Mouse (Mus musculus) gastrocnemius, postnatal 14 days (tissue): ENCODE results near the gene Wdr31. TPM values are rescaled to one million over a fixed set of nuclear protein-coding genes. Genes with fewer than 3 reads are reported as not detected.

Source experiments
- DNase-seq: peaks from one replicate; pipeline ENCODE4 v3.0.0; 2021; ENCODE audit warnings: mixed read lengths
- intact Hi-C: fragments of 180-260 bp; cut with DNase I; formaldehyde crosslinking; loops from one replicate; pipeline ENCODE4 v1.15.1; 2025; ENCODE audit warnings: low total_unique reads
- total RNA-seq, 2 experiments: library from RNA; stranded (reverse); gene quantifications; 2 replicates each; pipeline ENCODE4 v1.2.3; 2021

Wdr31 gene
- total RNA-seq, 2 experiments from 2014 or later, result 0.31 to 0.37 TPM

DNA sequence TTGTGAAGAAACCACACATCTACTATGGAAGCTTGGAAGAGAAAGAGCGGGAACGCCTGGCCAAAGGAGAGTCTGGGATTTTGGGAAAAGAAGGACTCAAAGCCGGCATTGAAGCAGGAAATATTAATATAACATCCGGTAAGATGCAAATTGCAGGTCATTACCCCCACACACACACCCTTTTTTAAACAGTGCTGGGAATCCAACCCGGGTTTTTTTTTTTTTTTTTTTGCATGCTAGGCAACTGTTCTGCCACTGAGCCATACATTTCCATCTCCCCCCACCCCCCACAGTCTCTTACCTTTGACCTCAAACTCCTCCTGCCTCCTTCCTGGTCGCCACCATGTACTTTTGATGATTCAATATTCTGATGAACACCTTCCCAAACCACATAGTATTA is 61.1 kb downstream of the Wdr31 start:
- intact Hi-C loops, result loop anchor here (10.0 kb wide), 1 partner anchor 55 kb away; no protein-coding TSS in a partner anchor
- DNase-seq, result no peak

DNA sequence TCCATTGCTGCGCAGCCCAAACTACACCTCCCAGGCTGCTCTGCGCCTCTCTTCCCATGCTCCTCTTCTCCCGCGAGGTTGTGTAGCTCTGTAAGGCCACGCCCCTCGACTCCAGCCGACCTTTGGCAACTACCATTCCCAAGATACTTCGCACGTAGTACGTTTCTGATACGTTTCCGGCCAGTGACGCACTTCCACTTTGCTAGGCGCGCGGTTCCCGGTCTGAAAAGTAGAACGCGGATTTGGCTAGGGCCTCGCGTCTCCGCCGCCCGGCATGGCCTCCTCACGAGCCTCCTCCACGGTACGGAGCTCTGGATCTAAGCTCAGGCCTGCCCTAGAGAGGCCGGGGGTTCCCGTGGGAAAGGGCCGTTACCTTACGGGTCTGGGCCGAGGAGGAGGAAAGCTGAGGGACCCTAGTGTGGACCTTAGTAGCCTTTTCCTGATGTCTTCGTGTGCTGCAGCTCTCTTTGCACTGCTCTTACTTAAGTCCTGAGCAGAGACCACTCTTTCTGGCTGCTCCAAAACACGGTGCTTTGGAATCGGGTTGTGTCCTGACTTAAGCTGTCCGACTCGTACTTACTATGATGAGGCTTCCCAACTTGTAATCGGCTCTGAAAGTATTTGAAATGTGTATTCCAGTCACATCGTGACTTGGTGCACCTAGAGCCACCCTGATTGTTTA is 62.0 kb downstream of the Wdr31 start, which contains the start of the genes Cdc26 and Prpf4:
TSS of gene Cdc26 (minus strand) at position 42 of the 682 bp plus-strand sequence.
TSS of gene Prpf4 (plus strand) at position 197 of the 682 bp plus-strand sequence.
- intact Hi-C loops, result loop anchor here (10.0 kb wide), 1 partner anchor 54 kb away; no protein-coding TSS in a partner anchor
- DNase-seq, result peak; percentile 97

DNA sequence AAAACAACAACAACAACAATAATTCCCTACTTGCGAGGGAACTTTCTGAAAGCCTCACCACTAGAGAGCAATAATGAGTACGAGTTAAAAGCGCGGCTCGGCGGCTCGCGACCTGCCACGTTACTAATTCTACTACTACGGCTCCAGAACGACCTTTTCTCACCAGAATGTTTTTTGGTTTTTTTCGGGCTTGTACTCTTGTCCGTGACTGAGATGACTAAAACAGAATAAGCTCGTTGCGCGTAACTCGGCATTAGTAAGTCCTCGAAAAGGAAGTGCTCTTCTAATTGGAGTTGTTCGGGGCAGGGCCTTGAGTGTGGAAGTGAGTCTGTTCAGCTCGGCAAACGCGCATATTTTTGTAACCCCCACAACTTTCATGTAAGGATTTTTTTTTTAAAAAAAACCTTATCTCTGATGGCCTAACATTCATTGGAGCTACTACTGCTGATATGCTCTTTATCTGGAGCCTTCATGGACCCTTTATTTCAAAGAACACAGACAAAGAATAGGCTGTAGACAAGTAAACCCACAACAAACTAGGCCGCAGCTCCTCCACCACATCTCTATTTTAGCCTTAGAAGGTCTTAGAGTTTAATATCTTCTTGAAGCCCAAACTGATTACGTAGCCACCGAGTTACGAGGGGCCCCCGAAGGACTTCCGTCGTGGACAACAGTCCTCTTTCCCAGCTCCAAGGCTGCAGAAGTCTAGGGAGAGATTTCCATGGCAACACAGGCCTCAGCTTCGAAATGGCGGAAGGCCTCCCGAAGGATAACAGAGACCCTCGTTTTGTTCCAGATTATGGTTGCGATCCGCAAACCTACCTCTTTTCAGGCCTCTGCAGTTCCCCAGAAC is 62.7 kb downstream of the Wdr31 start:
- intact Hi-C loops, result loop anchor here (10.0 kb wide), 1 partner anchor 53 kb away; no protein-coding TSS in a partner anchor
- peak; percentile 48 for DNase-seq

DNA sequence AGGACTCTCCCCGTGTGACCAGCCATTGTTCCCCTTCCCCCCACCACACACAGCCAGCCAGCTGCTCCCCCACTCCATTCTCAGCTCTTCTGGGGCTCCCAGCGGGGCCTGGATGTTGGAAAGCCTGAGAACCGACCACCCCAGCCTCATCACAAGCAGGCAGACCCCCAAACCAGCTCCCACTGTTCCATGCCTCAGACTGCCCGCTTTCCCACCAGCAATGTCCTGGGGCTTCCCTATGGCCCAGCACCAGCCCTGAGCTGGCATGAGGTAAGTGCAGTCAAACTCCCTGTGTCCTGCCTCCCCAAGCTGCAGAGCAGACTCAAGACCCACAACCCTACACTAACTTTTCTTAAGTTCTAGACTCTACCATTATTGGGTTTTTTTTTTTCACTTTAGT is 64.6 kb downstream of the Wdr31 start:
- no peak for DNase-seq
- intact Hi-C loops, result loop anchor here (10.0 kb wide), 1 partner anchor 51 kb away; no protein-coding TSS in a partner anchor

DNA sequence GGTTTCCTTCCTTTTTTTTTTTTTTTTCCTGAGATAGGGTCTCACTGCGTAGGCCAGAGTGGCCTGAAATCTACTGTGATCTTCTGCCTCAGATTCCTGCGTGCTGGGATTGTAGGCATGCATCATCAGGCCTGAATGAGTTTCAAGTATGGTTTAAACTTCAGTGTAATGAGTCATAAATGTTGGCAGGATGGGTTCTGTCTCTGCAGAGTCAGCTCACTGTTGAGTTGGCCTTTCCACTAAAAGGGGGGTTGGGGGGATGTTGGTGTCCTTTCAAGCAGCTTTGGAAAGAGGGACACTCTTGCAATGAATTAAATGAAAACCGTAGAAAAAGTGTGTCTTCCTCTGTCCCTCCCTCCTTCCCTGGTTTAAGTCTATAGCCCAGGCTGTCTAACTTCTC is 71.7 kb downstream of the Wdr31 start:
- no peak for DNase-seq
- intact Hi-C loops, result no loop called here

Other genes starting within 250 kb of the Wdr31 start
- gene Zfp37, start 239.8 kb downstream of the Wdr31 start, total RNA-seq, result 1 to 10 TPM; 1.9 to 2.0 TPM
- 1 to 10 TPM; 4.8 to 6.0 TPM for gene Slc31a2, start 208.3 kb downstream of the Wdr31 start, total RNA-seq
- gene Fkbp15, start 110.3 kb downstream of the Wdr31 start, total RNA-seq, result 10 to 100 TPM; 14.4 to 15.9 TPM
- gene Slc31a1, start 110.2 kb downstream of the Wdr31 start, total RNA-seq, result 10 to 100 TPM; 12.2 to 13.3 TPM
- 10 to 100 TPM; 40.5 to 46.3 TPM for gene Cdc26, start 62.3 kb downstream of the Wdr31 start, total RNA-seq
- gene Prpf4, start 62.1 kb downstream of the Wdr31 start, total RNA-seq, result 10 to 100 TPM; 13.7 to 13.8 TPM
- gene Rnf183, start 35.6 kb downstream of the Wdr31 start, total RNA-seq, result not detected
- under 1 TPM; 0.24 to 0.53 TPM for gene Bspry, start 9.2 kb upstream of the Wdr31 start, total RNA-seq
- 1 to 10 TPM; 3.1 to 3.5 TPM for gene Hdhd3, start 32.6 kb upstream of the Wdr31 start, total RNA-seq
- gene Alad, start 49.0 kb upstream of the Wdr31 start, total RNA-seq, result 10 to 100 TPM; 21.9 to 22.1 TPM
- 10 to 100 TPM; 15.8 to 16.9 TPM for gene Pole3, start 54.2 kb upstream of the Wdr31 start, total RNA-seq
- gene 4933430I17Rik, start 54.5 kb upstream of the Wdr31 start, total RNA-seq, result under 1 TPM; 0.33 to 0.45 TPM
- 10 to 100 TPM; 17.2 to 18.5 TPM for gene Rgs3, start 89.0 kb upstream of the Wdr31 start, total RNA-seq